Mouse (Mus musculus) liver, postnatal 0 days (tissue): Measurements from ENCODE around the gene Eci2. TPM values are rescaled to one million over a fixed set of nuclear protein-coding genes. Genes with fewer than 3 reads are reported as not detected.
A peak's percentile ranks its signal among the peaks of the same experiment; 100 is the strongest.

Experiments
- ATAC-seq: fragments of 200-750 bp; cut with Nextera tagmentation; 2 replicates; pipeline ENCODE4 v1.8.0; 2017; ENCODE audit warnings: mild to moderate bottlenecking, moderate library complexity
- DNase-seq: peaks from one replicate; pipeline ENCODE4 v3.0.0-alpha.2; 2016
- H3K27ac ChIP-seq: fragments of 300-500 bp; sonication (generic); 2 replicates; pipeline ENCODE4 v1.5.1; 2014; ENCODE audit warnings: antibody characterized with exemption, moderate library complexity, mild to moderate bottlenecking, low read depth
- H3K27me3 ChIP-seq: fragments of 300-500 bp; sonication (generic); 2 replicates; pipeline ENCODE4 v1.6.1; 2014; ENCODE audit warnings: low read length, control low read depth, mixed read lengths; ENCODE audit not compliant: insufficient read depth
- H3K36me3 ChIP-seq: fragments of 300-500 bp; sonication (generic); replicated peaks from 2 replicates; pipeline ENCODE4 v1.6.1; 2014; ENCODE audit warnings: mild to moderate bottlenecking, control low read depth, low read length, moderate library complexity, mixed read lengths; ENCODE audit not compliant: insufficient read depth
- H3K4me1 ChIP-seq: fragments of 300-500 bp; sonication (generic); 2 replicates; pipeline ENCODE4 v1.6.1; 2014; ENCODE audit warnings: antibody characterized with exemption, mild to moderate bottlenecking, control low read depth; ENCODE audit not compliant: insufficient read depth
- H3K4me2 ChIP-seq: fragments of 300-500 bp; sonication (generic); 2 replicates; pipeline ENCODE4 v1.6.1; 2014; ENCODE audit warnings: low read depth, mild to moderate bottlenecking, low read length, moderate library complexity, mixed read lengths
- H3K4me3 ChIP-seq: fragments of 300-500 bp; sonication (generic); 2 replicates; pipeline ENCODE4 v1.5.1; 2014; ENCODE audit warnings: low read depth, low read length
- H3K9ac ChIP-seq: fragments of 300-500 bp; sonication (generic); replicated peaks from 2 replicates; pipeline ENCODE4 v1.6.1; 2014; ENCODE audit warnings: mild to moderate bottlenecking, moderate library complexity
- H3K9me3 ChIP-seq: fragments of 300-500 bp; sonication (generic); 2 replicates; pipeline ENCODE4 v1.6.1; 2016; ENCODE audit warnings: mild to moderate bottlenecking, control low read depth, low read length, mixed read lengths
- CTCF ChIP-seq: sonication (generic); IDR thresholded peaks from 2 replicates; pipeline ENCODE4 v1.5.1; 2016; ENCODE audit warnings: antibody characterized with exemption, low read depth
- EP300 ChIP-seq: IDR thresholded peaks from 2 replicates; pipeline ENCODE4 v1.6.1; 2016; ENCODE audit warnings: antibody characterized with exemption, low read depth, mild to moderate bottlenecking
- WGBS: fragments of 180-500 bp; shearing (Covaris S2); extraction: QIAGEN DNeasy Blood & Tissue Kit; methylation state at CpG from one replicate; pipeline ENCODE4 v1.1.7; 2014; ENCODE audit not compliant: insufficient replicate concordance; 5-methylcytosine and 5-hydroxymethylcytosine counted together
- polyA plus RNA-seq: library from polyadenylated mRNA; unstranded; fragments of >200 nt; fragmentation: Nextera tagmentation; extraction: Ambion mirVana; gene quantifications from 2 replicates; pipeline ENCODE4 v1.2.1, GENCODE M21; 2015

Eci2 gene
- polyA plus RNA-seq, result 131 and 132 TPM in 2 replicates

- H3K9me3 ChIP-seq, result no peaks in the 10 kb centered on the region
- no peaks in the 10 kb centered on the region for H3K27me3 ChIP-seq
- peak; percentile 45 for DNase-seq
- H3K36me3 ChIP-seq, result no peaks in the 10 kb centered on the region
- TF ChIP-seq EP300 (no peak), CTCF (peak; percentile 84)
- peak within 1 kb of the TSS; percentile 55 for H3K4me2 ChIP-seq
- WGBS, result 4% methylated on average over 6 of the region's 6 CpGs
- H3K4me3 ChIP-seq, result peak within 1 kb of the TSS; percentile 25
- ATAC-seq, result peak; percentile 61; the same call in 1 of the 2 replicates
- peaks cover 3% of the 10 kb centered on the region; the same call in 1 of the 2 replicates for H3K4me1 ChIP-seq
- no peak within 1 kb of the TSS for H3K27ac ChIP-seq
- peak within 1 kb of the TSS; percentile 49 for H3K9ac ChIP-seq
Measured at GRCm38 (mm10) chr13:35026879-35027278, at the start of gene Eci2. Eci2 (minus strand) TSS chr13:35027096.

- ATAC-seq (no peak), DNase-seq (no peak)
- Histone ChIP-seq H3K9me3 (no peaks in the 10 kb centered on the region), H3K9ac (no peak overlapping the region), H3K4me1 (no peaks in the 10 kb centered on the region), H3K36me3 (no peaks in the 10 kb centered on the region), H3K4me3 (no peak overlapping the region), H3K27ac (no peak overlapping the region), H3K4me2 (no peak overlapping the region), H3K27me3 (no peaks in the 10 kb centered on the region)
- TF ChIP-seq CTCF, result peak; percentile 39
- TF ChIP-seq EP300, result no peak
- 25% methylated on average over 1 of the region's 1 CpGs for WGBS
Measured at GRCm38 (mm10) chr13:35074862-35075261, 48.0 kb upstream of the Eci2 start.

GRCm38 (mm10) chr13:35070485-35071472, 43.9 kb upstream of the Eci2 start:
- Histone ChIP-seq H3K9ac (no peak overlapping the region), H3K36me3 (no peaks in the 10 kb centered on the region), H3K27me3 (no peaks in the 10 kb centered on the region), H3K27ac (no peak overlapping the region), H3K4me3 (no peak overlapping the region), H3K9me3 (no peaks in the 10 kb centered on the region), H3K4me2 (no peak overlapping the region), H3K4me1 (peaks cover 2% of the 10 kb centered on the region; the same call in 1 of the 2 replicates)
- 78% methylated on average over 9 of the region's 9 CpGs for WGBS
- TF ChIP-seq EP300, result no peak
- no peak for TF ChIP-seq CTCF
- no peak for DNase-seq
- ATAC-seq, result no peak

- H3K36me3 ChIP-seq, result no peaks in the 10 kb centered on the region
- H3K9ac ChIP-seq, result no peak overlapping the region
- H3K27ac ChIP-seq, result peak overlapping the region; percentile 58; the same call in 1 of the 2 replicates
- H3K4me2 ChIP-seq, result no peak overlapping the region
- peaks cover 2% of the 10 kb centered on the region; the same call in 1 of the 2 replicates for H3K4me1 ChIP-seq
- TF ChIP-seq CTCF (no peak), EP300 (peak; percentile 64)
- H3K4me3 ChIP-seq, result no peak overlapping the region
- WGBS, result 46% methylated on average over 2 of the region's 2 CpGs
- ATAC-seq (peak; percentile 93), DNase-seq (peak; percentile 38)
- no peaks in the 10 kb centered on the region for H3K9me3 ChIP-seq
- no peaks in the 10 kb centered on the region for H3K27me3 ChIP-seq
Measured at GRCm38 (mm10) chr13:35067084-35067483, 40.2 kb upstream of the Eci2 start.

GRCm38 (mm10) chr13:35066033-35066432, 39.1 kb upstream of the Eci2 start:
- ATAC-seq, result no peak
- no peak for DNase-seq
- Histone ChIP-seq H3K9me3 (no peaks in the 10 kb centered on the region), H3K4me3 (no peak overlapping the region), H3K4me1 (peaks cover 2% of the 10 kb centered on the region; the same call in 1 of the 2 replicates), H3K36me3 (no peaks in the 10 kb centered on the region), H3K4me2 (no peak overlapping the region), H3K27me3 (no peaks in the 10 kb centered on the region), H3K9ac (no peak overlapping the region), H3K27ac (peak overlapping the region; percentile 55; the same call in 1 of the 2 replicates)
- 39% methylated on average over 2 of the region's 2 CpGs for WGBS
- TF ChIP-seq CTCF, result no peak
- TF ChIP-seq EP300, result no peak; the same call in 1 of the 2 replicates

GRCm38 (mm10) chr13:35064381-35064780, 37.5 kb upstream of the Eci2 start:
- no peak overlapping the region for H3K27ac ChIP-seq
- no peak for DNase-seq
- no peak for ATAC-seq
- peaks cover 2% of the 10 kb centered on the region; the same call in 1 of the 2 replicates for H3K4me1 ChIP-seq
- H3K4me2 ChIP-seq, result no peak overlapping the region
- WGBS, result 76% methylated on average over 4 of the region's 4 CpGs
- no peak overlapping the region for H3K4me3 ChIP-seq
- TF ChIP-seq EP300 (no peak), CTCF (no peak)
- no peak overlapping the region for H3K9ac ChIP-seq
- H3K27me3 ChIP-seq, result no peaks in the 10 kb centered on the region
- no peaks in the 10 kb centered on the region for H3K36me3 ChIP-seq
- no peaks in the 10 kb centered on the region for H3K9me3 ChIP-seq
